Mouse (Mus musculus) limb, embryonic 15.5 days (tissue): ENCODE measurements around the gene Mrpl38. TPM values are rescaled to one million over a fixed set of nuclear protein-coding genes. Genes with fewer than 3 reads are reported as not detected.

Source experiments
- ATAC-seq: fragments of 200-750 bp; cut with Nextera tagmentation; 2 replicates; pipeline ENCODE4 v1.8.0; 2017; ENCODE audit warnings: low read depth, moderate TSS enrichment; ENCODE audit not compliant: insufficient number of reproducible peaks, low FRiP score, low TSS enrichment
- H3K27ac ChIP-seq: fragments of 300-500 bp; sonication (generic); 2 replicates; pipeline ENCODE4 v1.5.1; 2015; ENCODE audit warnings: moderate library complexity, mild to moderate bottlenecking, inconsistent platforms
- H3K27me3 ChIP-seq: fragments of 300-500 bp; sonication (generic); 2 replicates; pipeline ENCODE4 v1.6.1; 2015; ENCODE audit warnings: inconsistent platforms
- H3K36me3 ChIP-seq: fragments of 300-500 bp; sonication (generic); 2 replicates; pipeline ENCODE4 v1.6.1; 2015; ENCODE audit warnings: inconsistent platforms
- H3K4me1 ChIP-seq: fragments of 300-500 bp; sonication (generic); 2 replicates; pipeline ENCODE4 v1.6.1; 2015; ENCODE audit warnings: inconsistent platforms
- H3K4me2 ChIP-seq: fragments of 300-500 bp; sonication (generic); 2 replicates; pipeline ENCODE4 v1.6.1; 2015; ENCODE audit warnings: mild to moderate bottlenecking, inconsistent platforms
- H3K4me3 ChIP-seq: fragments of 300-500 bp; sonication (generic); 2 replicates; pipeline ENCODE4 v1.5.1; 2015; ENCODE audit warnings: mild to moderate bottlenecking, inconsistent platforms
- H3K9ac ChIP-seq: fragments of 300-500 bp; sonication (generic); 2 replicates; pipeline ENCODE4 v1.6.1; 2015; ENCODE audit warnings: inconsistent platforms
- H3K9me3 ChIP-seq: fragments of 300-500 bp; sonication (generic); 2 replicates; pipeline ENCODE4 v1.6.1; 2016; ENCODE audit warnings: inconsistent platforms
- WGBS: fragments of 180-500 bp; shearing (Covaris S2); methylation state at CpG from one replicate; pipeline ENCODE4 v1.1.7; 2015; 5-methylcytosine and 5-hydroxymethylcytosine counted together
- polyA plus RNA-seq: library from polyadenylated mRNA; unstranded; fragments of >200 nt; fragmentation: Nextera tagmentation; extraction: Ambion mirVana; gene quantifications from 2 replicates; pipeline ENCODE4 v1.2.1, GENCODE M21; 2015

Mrpl38 gene
- polyA plus RNA-seq, 1 experiment from 2014 or later: 83.9 TPM

DNA sequence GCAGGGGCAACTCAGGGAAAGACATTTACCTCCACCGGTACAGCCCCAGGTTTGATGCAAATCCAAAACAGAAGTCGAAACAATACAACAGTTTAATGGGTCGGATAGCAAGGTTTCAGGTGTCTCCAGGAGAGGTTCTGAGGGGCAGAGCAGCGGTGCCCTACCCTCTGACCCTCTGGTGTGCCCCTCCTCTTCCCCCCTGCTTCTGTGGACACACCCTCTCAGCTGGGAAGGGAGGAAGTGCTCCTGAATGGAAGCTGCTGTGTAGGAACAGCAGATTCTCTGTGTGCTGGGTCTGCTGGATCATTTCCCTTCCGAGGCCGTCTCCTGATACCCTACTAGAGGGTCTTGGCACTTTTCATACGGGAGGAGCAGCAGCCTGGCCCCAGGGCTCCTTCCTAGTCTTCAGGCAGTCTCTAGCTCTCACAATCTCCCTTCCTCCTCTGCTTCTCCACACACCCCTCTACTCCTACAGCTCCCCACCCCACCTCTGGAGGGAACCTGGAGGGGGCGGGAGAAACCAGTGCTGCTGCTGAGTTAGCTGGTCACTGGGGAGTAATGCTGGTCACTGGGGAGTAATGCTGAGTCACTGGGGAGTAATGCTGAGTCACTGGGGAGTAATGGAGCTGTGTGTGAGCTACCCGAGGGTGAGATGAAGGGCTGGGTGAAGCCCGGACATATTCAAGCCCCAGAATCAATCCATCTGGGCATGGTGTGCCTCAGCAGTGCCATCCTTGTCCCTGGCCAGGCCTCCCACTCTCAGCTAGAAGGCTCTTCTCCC lies 3.7 kb upstream of the Mrpl38 start:
- Histone ChIP-seq H3K4me1 (peaks cover 13% of the 10 kb centered on the region; the same call in 1 of the 2 replicates), H3K27me3 (no peaks in the 10 kb centered on the region), H3K36me3 (peaks cover 62% of the 10 kb centered on the region), H3K9me3 (no peaks in the 10 kb centered on the region), H3K4me2 (no peak overlapping the region), H3K4me3 (no peak overlapping the region), H3K27ac (no peak overlapping the region), H3K9ac (no peak overlapping the region)
- WGBS: 57% methylated on average over 10 of the region's 10 CpGs
- ATAC-seq: no peak

DNA sequence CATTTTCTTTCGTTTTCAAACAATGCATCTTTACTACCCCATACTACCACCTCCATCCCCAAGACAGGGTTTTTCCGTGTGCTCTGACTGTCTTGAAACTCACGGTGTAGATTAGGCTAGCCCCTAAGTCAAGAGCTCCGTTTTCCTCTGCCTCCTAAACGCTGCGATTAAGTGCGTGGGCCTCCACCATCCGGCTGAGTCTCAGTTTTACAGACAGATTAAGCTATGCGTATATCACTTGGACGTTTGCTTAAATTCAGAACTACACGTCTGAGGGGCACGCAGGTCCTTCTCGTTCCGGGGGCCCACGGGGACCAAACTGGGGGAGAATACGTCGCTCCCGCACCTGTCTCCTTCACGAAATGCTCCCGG lies 586 bp downstream of the Mrpl38 start:
- Histone ChIP-seq H3K4me2 (peak overlapping the region; percentile 72), H3K9ac (peak overlapping the region; percentile 71), H3K27me3 (no peaks in the 10 kb centered on the region), H3K36me3 (peaks cover 49% of the 10 kb centered on the region), H3K27ac (peak overlapping the region; percentile 83), H3K4me1 (peaks cover 23% of the 10 kb centered on the region; the same call in 1 of the 2 replicates), H3K9me3 (no peaks in the 10 kb centered on the region), H3K4me3 (peak overlapping the region; percentile 94)
- under 1% methylated on average over 20 of the region's 20 CpGs for WGBS
- ATAC-seq: no peak

DNA sequence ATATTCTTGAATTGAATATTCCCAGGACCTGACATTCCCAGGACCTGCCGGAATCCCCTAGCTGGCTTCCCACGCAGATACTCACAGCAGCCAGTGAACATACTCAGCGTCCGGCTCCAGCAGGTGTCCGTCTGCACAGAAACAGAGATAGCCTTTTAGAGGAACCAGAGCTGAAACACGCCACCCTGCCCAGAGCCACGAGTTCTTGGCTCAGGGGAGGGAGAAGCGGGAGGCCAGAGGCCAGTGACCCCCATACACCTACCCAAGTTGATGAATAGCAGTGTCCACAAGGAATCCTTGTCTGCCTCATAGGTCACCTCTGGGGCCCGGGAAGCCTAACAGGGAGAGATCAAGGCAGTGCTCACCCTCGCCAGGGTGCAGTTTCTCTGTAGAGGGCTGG lies 4.5 kb downstream of the Mrpl38 start:
- Histone ChIP-seq H3K4me3 (no peak overlapping the region), H3K27me3 (no peaks in the 10 kb centered on the region), H3K9me3 (no peaks in the 10 kb centered on the region), H3K36me3 (peaks cover 43% of the 10 kb centered on the region), H3K4me1 (peaks cover 57% of the 10 kb centered on the region), H3K9ac (no peak overlapping the region), H3K4me2 (no peak overlapping the region), H3K27ac (no peak overlapping the region)
- 81% methylated on average over 10 of the region's 10 CpGs for WGBS
- no peak for ATAC-seq

DNA sequence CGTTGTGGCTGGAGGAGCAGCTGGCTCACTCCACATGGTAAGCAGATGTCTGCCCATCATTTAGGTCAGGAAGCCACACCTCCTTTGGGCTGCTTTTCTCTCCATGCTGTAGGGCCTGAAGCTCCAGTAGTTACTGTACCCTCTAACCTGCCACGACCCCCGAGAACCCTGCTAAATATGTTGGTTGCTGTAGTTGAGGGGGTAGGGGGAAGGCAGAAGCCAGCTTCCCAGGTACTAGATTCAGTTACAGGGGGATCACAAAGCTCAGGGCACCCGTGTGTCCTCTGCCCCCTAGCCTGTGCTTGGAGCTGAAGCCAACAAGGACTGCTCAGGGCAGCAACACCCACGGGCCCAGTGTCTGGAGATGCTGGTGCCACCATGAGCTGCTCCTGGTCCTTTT lies 5.2 kb downstream of the Mrpl38 start:
- no peak overlapping the region for H3K4me2 ChIP-seq
- peak overlapping the region; percentile 38; the same call in 1 of the 2 replicates for H3K27ac ChIP-seq
- H3K4me3 ChIP-seq: no peak overlapping the region
- H3K9ac ChIP-seq: no peak overlapping the region
- H3K4me1 ChIP-seq: peaks cover 55% of the 10 kb centered on the region
- no peak for ATAC-seq
- H3K36me3 ChIP-seq: peaks cover 43% of the 10 kb centered on the region
- H3K27me3 ChIP-seq: no peaks in the 10 kb centered on the region
- 40% methylated on average over 5 of the region's 5 CpGs for WGBS
- H3K9me3 ChIP-seq: no peaks in the 10 kb centered on the region

DNA sequence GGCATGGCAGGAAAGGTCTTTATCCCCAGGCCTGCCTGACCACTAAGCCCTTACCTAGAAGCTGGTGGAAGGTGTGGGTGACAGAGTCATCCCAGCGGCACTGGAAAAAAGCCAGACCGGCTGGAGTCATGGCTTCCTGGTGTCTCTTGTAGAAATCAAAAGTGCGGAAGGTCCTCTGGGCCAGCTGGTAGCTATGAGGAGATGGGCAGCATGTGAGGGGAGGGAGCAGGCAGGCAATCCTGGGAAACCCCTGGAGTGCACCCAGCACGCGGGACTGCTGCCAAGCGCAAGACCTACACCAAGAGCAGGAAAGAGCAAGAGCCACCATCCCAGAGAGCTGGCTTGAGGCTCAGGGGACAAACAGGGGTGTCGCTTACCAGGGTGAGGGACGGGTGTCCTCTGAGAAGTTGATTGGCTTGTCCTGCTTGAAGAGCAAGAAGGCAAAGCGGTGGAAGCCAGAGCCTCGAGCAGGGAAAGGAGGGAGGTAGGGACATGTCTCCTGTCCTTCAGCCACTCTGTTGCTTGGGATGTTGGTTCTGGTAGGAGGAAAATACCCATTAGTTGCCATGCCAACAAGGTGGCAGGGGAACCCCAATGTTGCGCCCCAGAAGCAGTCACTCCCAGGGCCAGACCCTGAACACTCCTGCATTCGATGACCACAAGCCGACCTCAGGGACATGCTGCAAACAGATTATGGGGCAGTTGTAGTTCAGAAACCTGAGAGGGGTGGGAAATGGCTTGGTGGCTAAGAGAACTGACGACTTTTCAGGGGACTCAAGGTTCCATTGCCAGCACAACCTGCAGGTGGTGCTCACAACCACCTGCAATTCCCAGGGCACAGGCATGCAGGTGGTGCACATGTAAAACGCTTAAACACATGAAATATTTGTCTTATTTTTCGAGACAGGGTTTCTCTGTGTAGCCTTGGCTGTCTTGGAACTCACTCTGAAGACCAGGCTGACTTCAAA lies 6.0 kb downstream of the Mrpl38 start:
- no peak overlapping the region for H3K9ac ChIP-seq
- H3K27me3 ChIP-seq: no peaks in the 10 kb centered on the region
- H3K27ac ChIP-seq: peak overlapping the region; percentile 43
- WGBS: 70% methylated on average over 16 of the region's 16 CpGs
- H3K4me1 ChIP-seq: peaks cover 57% of the 10 kb centered on the region
- no peak for ATAC-seq
- no peak overlapping the region for H3K4me2 ChIP-seq
- no peaks in the 10 kb centered on the region for H3K9me3 ChIP-seq
- H3K36me3 ChIP-seq: peaks cover 43% of the 10 kb centered on the region
- H3K4me3 ChIP-seq: no peak overlapping the region

DNA sequence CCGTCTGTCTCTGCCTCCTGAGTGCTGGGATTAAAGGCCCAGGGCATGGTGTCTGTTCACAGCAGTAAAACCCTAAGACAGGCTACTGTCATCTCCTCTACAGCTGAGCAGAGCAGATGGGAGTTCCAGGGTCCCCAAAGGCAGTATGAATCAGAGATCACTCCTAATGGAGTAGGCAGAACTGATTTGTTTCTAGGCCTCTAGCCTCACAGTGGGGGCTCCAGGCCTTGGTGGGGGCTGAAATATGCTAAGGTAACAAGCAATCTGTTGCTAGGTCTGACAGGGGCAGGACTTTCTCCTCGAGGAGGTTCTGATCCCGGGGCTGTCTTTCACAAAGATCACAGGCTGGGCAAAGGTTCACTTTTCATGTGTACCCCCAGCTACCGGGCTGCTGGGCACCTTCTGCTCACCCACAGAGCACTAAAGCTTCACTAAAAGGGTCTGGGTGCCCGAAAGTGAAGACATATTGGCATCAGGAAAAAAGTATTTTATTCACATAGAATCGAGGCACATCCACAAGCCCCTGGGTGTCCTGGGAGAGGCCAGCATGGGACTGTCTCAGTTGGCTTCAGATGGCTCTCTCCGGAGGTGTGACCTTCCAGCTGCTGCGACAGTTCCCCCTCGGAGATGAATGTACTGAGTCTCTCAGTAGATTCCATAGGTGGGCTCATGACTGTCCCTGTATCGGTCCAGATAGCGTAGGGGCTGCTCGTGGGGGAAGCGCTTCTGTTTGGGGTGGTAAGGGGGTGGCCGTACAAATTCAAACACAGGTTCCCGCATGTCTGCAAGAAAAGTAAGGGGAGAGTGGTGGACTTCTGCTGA lies 7.1 kb downstream of the Mrpl38 start:
- Histone ChIP-seq H3K4me2 (peak overlapping the region; percentile 70), H3K36me3 (peaks cover 45% of the 10 kb centered on the region), H3K27ac (peak overlapping the region; percentile 94), H3K9me3 (no peaks in the 10 kb centered on the region), H3K9ac (no peak overlapping the region), H3K27me3 (no peaks in the 10 kb centered on the region), H3K4me1 (peaks cover 65% of the 10 kb centered on the region), H3K4me3 (peak overlapping the region; percentile 64)
- ATAC-seq: no peak
- WGBS: 80% methylated on average over 15 of the region's 15 CpGs

DNA sequence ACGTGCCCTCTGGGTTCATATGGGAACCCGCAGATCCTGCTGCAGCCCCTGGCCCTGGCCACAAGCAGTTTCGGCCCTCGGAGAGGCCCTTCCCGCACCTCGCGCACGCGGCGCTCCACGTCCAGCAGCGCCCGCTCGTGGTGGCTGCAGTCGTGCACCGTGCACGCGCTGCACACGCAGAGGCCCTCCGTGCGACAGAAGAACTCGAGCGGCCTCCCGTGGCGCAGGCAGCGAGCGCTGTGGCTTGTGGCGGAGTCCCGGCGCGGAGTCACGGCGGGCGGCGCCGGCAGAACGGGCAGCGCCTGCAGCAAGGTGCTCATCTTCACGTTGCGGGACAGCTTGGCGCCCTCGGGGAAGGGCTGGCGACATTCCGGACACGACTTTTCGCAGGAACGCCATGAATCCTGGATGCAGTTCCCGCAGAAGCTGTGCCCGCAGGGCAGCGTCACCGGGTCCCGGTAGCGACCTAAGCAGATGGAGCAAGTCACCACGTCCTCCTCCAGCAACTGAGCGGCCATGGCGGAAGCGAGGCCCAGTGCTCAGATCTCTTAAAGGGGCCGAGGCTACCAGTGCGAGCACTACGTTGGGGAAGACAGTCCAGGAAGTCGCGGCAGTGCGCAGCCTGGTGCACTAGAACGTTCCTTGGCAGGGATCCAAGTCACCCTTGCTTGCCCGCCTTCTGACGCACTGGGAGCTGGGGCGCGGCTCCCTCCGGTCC lies 8.0 kb downstream of the Mrpl38 start, which contains the start of gene Trim65:
Gene Trim65, minus strand, starts transcription at position 641 of the 718 bp plus-strand sequence.
- Histone ChIP-seq H3K9ac (peak within 1 kb of the TSS; percentile 63), H3K4me3 (peak within 1 kb of the TSS; percentile 64), H3K4me1 (peaks cover 65% of the 10 kb centered on the region), H3K36me3 (peaks cover 46% of the 10 kb centered on the region), H3K27ac (peak within 1 kb of the TSS; percentile 94), H3K9me3 (no peaks in the 10 kb centered on the region), H3K27me3 (no peaks in the 10 kb centered on the region), H3K4me2 (peak within 1 kb of the TSS; percentile 70)
- ATAC-seq: peak; percentile 79
- under 1% methylated on average over 69 of the region's 69 CpGs for WGBS

DNA sequence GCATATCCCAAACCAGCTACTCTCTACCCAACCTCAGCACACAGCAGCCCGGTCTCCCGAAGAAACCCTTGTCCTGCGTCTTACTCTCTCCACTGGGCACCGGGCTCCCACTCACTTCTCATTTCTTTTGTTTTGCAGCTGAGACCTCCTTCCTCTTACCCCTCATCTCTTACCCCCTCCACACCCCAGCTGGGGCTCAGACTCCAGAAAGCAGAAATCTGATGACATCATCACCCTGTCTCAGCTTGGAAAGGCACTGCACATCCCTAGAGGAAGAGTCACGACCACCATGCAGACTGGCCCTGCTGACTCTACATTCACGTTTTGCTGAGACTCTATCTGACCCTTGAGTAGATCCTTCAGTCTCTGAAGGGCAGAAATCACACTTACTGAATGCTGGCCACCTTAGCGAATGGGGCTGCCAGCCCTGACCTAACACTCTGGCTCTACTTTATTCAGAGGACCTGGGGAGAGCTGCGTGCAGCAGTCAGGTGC lies 8.6 kb downstream of the Mrpl38 start:
- Histone ChIP-seq H3K4me3 (peak overlapping the region; percentile 64), H3K36me3 (peaks cover 45% of the 10 kb centered on the region), H3K27me3 (no peaks in the 10 kb centered on the region), H3K9ac (peak overlapping the region; percentile 63), H3K4me1 (peaks cover 65% of the 10 kb centered on the region), H3K4me2 (peak overlapping the region; percentile 70), H3K9me3 (no peaks in the 10 kb centered on the region), H3K27ac (peak overlapping the region; percentile 94)
- no peak for ATAC-seq
- 40% methylated on average over 8 of the region's 8 CpGs for WGBS

DNA sequence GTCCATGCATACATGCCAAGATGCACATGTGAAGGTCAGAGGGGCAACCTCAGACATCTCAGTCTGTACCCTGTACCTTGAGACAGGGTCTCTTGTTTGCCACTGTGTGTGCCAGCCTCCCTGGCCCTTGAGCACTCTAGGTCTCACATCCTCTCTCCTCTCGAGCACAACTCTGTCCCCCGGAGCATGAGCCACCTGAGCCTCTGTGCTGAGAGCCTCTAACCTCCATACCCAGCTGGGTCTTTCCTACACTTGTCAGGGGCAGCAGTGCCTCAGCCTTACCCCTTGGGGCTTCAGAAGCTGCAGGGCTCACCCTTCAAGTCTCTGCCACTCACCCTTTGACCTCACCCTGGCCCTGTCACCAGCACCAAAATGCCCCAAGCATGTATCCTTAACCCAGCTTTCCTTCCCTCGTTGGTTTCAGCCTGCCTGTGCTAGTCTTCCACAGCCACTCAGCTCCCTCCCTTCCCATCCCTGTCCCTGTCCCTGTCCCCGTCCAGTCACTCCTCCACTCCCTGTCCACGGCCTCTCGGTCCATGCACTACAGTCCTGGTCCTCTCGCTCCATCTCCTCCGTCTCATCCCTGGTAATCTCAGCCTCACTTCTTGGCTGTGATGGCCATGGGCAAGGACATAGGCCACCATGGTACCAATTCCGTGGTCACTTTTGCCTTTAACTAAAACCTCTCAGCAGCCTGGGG lies 9.4 kb downstream of the Mrpl38 start:
- 77% methylated on average over 9 of the region's 9 CpGs for WGBS
- peak overlapping the region; percentile 70 for H3K4me2 ChIP-seq

DNA sequence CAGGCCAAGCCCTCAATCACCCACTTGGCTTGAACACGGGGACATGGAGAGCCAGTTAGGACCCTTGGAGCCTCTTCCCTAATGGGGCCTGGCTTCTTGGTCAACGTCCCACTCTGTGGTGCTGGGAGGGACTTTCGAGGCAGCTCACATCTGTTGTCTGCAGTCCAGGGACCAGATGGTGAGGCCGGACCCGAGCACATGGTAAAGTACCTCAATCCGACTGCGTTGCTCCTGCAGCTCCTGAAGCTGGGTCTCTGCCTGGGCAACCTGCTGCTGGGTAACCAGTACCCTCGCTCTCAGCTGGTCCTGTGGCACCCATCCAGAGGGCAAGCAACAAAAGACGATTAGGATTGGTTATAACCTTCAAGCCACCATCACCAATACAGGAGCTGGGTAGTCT lies 10.7 kb downstream of the Mrpl38 start:
- peak overlapping the region; percentile 14; the same call in 1 of the 2 replicates for H3K4me3 ChIP-seq
- H3K27me3 ChIP-seq: no peaks in the 10 kb centered on the region
- H3K4me1 ChIP-seq: peaks cover 55% of the 10 kb centered on the region
- H3K9me3 ChIP-seq: no peaks in the 10 kb centered on the region
- H3K9ac ChIP-seq: no peak overlapping the region
- H3K4me2 ChIP-seq: no peak overlapping the region
- no peak for ATAC-seq
- 53% methylated on average over 9 of the region's 9 CpGs for WGBS
- peaks cover 31% of the 10 kb centered on the region for H3K36me3 ChIP-seq
- no peak overlapping the region; the same call in 1 of the 2 replicates for H3K27ac ChIP-seq

More for the DNA sequence above, 9.4 kb downstream of the Mrpl38 start:
- Histone ChIP-seq H3K36me3 (peaks cover 37% of the 10 kb centered on the region), H3K9me3 (no peaks in the 10 kb centered on the region), H3K27me3 (no peaks in the 10 kb centered on the region), H3K9ac (0 out of 2 replicates have a peak overlapping the region, but pooled peaks have one; percentile 14), H3K4me1 (peaks cover 63% of the 10 kb centered on the region), H3K4me3 (no peak overlapping the region), H3K27ac (no peak overlapping the region)
- ATAC-seq: no peak
